In the genomic region with DNA sequence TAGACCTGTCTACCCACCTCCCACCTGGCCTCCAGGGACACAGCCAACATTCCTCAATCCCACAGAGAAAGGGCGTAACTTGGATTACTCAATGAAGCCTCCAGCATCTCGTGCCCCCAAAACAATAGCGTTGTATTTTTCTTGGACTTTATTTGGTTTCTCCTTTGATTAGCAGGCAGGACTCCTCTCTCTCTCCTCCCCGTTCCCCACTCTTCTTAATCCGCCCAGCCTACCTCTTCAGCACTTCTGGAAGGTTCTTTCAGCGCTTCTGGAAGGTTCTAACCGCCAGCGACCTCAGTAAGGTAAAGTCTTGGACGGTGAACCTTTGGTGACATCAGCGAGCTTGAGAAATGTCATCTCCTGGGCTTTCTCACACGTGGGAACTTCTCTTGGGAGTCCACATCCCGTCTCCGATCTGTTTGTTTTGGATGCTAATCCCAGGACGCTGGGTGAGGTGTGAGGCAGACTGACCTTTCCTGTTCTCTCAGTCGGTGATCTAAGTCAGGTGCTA, we compare ENCODE assay signal across 21 mouse cellular contexts. TPM values are rescaled to one million over a fixed set of nuclear protein-coding genes. Genes with fewer than 3 reads are reported as not detected.
DNase-seq lines count a peak whose midpoint lies in the region; ATAC-seq and TF ChIP-seq lines count a peak whose summit lies in the region.
"Had no signal": no experiment of that assay in that cellular context is flagged by ENCODE, and none has a peak within 500 bp of the region (broad histone marks: within the 10 kb centered on the region; RNA-seq: fewer than 3 reads in every experiment).

No protein-coding gene starts in this region.

- H3K36me3 ChIP-seq in forebrain, embryonic 10.5 days (replicated peaks), result no peaks in the 10 kb centered on the region
- H3K36me3 ChIP-seq in forebrain, postnatal 0 days (ENCODE audit: insufficient read depth), result no peaks in the 10 kb centered on the region
- H3K36me3 ChIP-seq in forebrain, embryonic 11.5 days (ENCODE audit: control insufficient read depth, insufficient read depth, low read length), result no peaks in the 10 kb centered on the region
- no peaks in the 10 kb centered on the region for H3K36me3 ChIP-seq in forebrain, embryonic 15.5 days
- H3K36me3 ChIP-seq: G1E had no signal

- H3K9me3 ChIP-seq in forebrain, embryonic 10.5 days, result no peaks in the 10 kb centered on the region
- no peaks in the 10 kb centered on the region for H3K9me3 ChIP-seq in forebrain, postnatal 0 days (ENCODE audit: low read length)
- no peaks in the 10 kb centered on the region for H3K9me3 ChIP-seq in forebrain, embryonic 11.5 days (ENCODE audit: control insufficient read depth, low read length)
- no peaks in the 10 kb centered on the region for H3K9me3 ChIP-seq in forebrain, embryonic 15.5 days

- peaks cover 5% of the 10 kb centered on the region; the same call in 1 of the 2 replicates for H3K27me3 ChIP-seq in forebrain, embryonic 10.5 days (ENCODE audit: poor library complexity, severe bottlenecking)
- H3K27me3 ChIP-seq in forebrain, postnatal 0 days (ENCODE audit: insufficient read depth, low read length), result no peaks in the 10 kb centered on the region
- H3K27me3 ChIP-seq in forebrain, embryonic 11.5 days (ENCODE audit: control insufficient read depth, insufficient read depth, low read length), result no peaks in the 10 kb centered on the region
- H3K27me3 ChIP-seq in forebrain, embryonic 15.5 days, result no peaks in the 10 kb centered on the region
- H3K27me3 ChIP-seq: CH12.LX, Patski had no signal

- no peak overlapping the region for H3K4me2 ChIP-seq in forebrain, postnatal 0 days (ENCODE audit: low read depth)
- no peak overlapping the region for H3K4me2 ChIP-seq in forebrain, embryonic 11.5 days (ENCODE audit: low read depth, low read length, severe bottlenecking)
- H3K4me2 ChIP-seq in forebrain, embryonic 15.5 days (replicated peaks), result no peak overlapping the region

- WGBS in forebrain, embryonic 10.5 days, result 85% methylated on average over 15 of the region's 15 CpGs
- WGBS in forebrain, postnatal 0 days, result 90% methylated on average over 15 of the region's 15 CpGs
- WGBS in forebrain, embryonic 11.5 days, result 85% methylated on average over 15 of the region's 15 CpGs
- WGBS in forebrain, embryonic 15.5 days, result 86% methylated on average over 15 of the region's 15 CpGs

- DNase-seq in forebrain, embryonic 10.5 days (ENCODE audit: extremely low spot score, low spot score), result no peak
- no peak for DNase-seq in forebrain, postnatal 0 days
- peak; percentile 15 for DNase-seq in forebrain, embryonic 11.5 days (ENCODE audit: low spot score)
- DNase-seq in fat pad, adult 2 months (ENCODE audit: extremely low read depth, low read depth, low spot score), result peak; percentile 95
- DNase-seq in gonadal fat pad, adult 2 months (ENCODE audit: low read depth), result peak; percentile 99
- no peak for DNase-seq in left cerebral cortex, adult 8-10 months (ENCODE audit: low spot score in 2 of 2)
- no peak for DNase-seq in spleen, postnatal 14 days (ENCODE audit: low spot score in 2 of 2)
- DNase-seq: adrenal gland, adult 2 months; adrenal gland, adult 8-10 months; adrenal gland, postnatal 25 days; adrenal gland, postnatal 36 days; B cell, adult 2 months; cerebellum, adult 11 months; cerebellum, adult 11-12 months had no signal

- peak overlapping the region; percentile 30; the same call in 1 of the 2 replicates for H3K27ac ChIP-seq in forebrain, embryonic 10.5 days
- H3K27ac ChIP-seq in forebrain, postnatal 0 days (ENCODE audit: low read depth, low read length), result no peak overlapping the region
- no peak overlapping the region for H3K27ac ChIP-seq in forebrain, embryonic 11.5 days (ENCODE audit: low read depth, low read length)
- no peak overlapping the region for H3K27ac ChIP-seq in forebrain, embryonic 15.5 days (replicated peaks)

- no peak overlapping the region for H3K4me3 ChIP-seq in forebrain, embryonic 10.5 days
- no peak overlapping the region for H3K4me3 ChIP-seq in forebrain, postnatal 0 days (ENCODE audit: low read depth, low read length)
- H3K4me3 ChIP-seq in forebrain, embryonic 11.5 days (ENCODE audit: low read depth, low read length), result no peak overlapping the region
- H3K4me3 ChIP-seq in forebrain, embryonic 15.5 days, result no peak overlapping the region

- peaks cover 11% of the 10 kb centered on the region for H3K4me1 ChIP-seq in forebrain, embryonic 10.5 days
- H3K4me1 ChIP-seq in forebrain, postnatal 0 days (ENCODE audit: insufficient read depth), result no peaks in the 10 kb centered on the region
- 0 out of 2 replicates have a peak, but pooled peaks cover 2% of the 10 kb centered on the region for H3K4me1 ChIP-seq in forebrain, embryonic 11.5 days (replicated peaks; ENCODE audit: control insufficient read depth, insufficient read depth, low read length)
- H3K4me1 ChIP-seq in forebrain, embryonic 15.5 days, result no peaks in the 10 kb centered on the region

- no peak overlapping the region for H3K9ac ChIP-seq in forebrain, postnatal 0 days
- no peak overlapping the region for H3K9ac ChIP-seq in forebrain, embryonic 11.5 days (ENCODE audit: low read length)
- no peak overlapping the region for H3K9ac ChIP-seq in forebrain, embryonic 15.5 days (replicated peaks)

- TF ChIP-seq CTCF in forebrain, postnatal 0 days (IDR thresholded peaks at IDR 0.05; ENCODE audit: low read depth), result no peak

- no peak for ATAC-seq in forebrain, postnatal 0 days
- ATAC-seq in forebrain, embryonic 11.5 days (replicated peaks; ENCODE audit: low FRiP score), result no peak
- ATAC-seq in forebrain, embryonic 15.5 days (replicated peaks), result no peak
- ATAC-seq: activated CD4-positive, CD25-positive, alpha-beta regulatory T cell, adult 4 months; CD4-positive, CD25-positive, alpha-beta regulatory T cell, adult 4 months; Patski had no signal

RNA-seq across cellular contexts. Expression of a gene that starts 14.4 kb away (rescaled TPM):
- 98.1 and 108 TPM in 2 replicates for polyA plus RNA-seq in forebrain, embryonic 10.5 days (2016; fragmentation: Nextera tagmentation; extraction: Ambion mirVana)
- 5.8 and 6.1 TPM in 2 replicates for total RNA-seq in forebrain, postnatal 0 days (2014; rRNA removed)
- polyA plus RNA-seq in forebrain, postnatal 0 days (2015; fragmentation: Nextera tagmentation; extraction: Ambion mirVana), result 29.8 and 46.6 TPM in 2 replicates
- polyA plus RNA-seq in forebrain, embryonic 11.5 days (2014; fragmentation: Nextera tagmentation; extraction: Ambion mirVana), result 165 and 180 TPM in 2 replicates
- polyA plus RNA-seq in forebrain, embryonic 15.5 days (2015; fragmentation: Nextera tagmentation; extraction: Ambion mirVana), result 66.6 and 70.4 TPM in 2 replicates
- polyA plus RNA-seq in gonadal fat pad, adult 2 months (2012; rRNA removed), result 13.5 and 30.8 TPM in 2 replicates
- total RNA-seq in left cerebral cortex, adult 8-10 months (2022), result 10 to 100 TPM; 21.5 to 32.6 (median 26.0) TPM
- total RNA-seq: CH12.LX, MEL had no signal
- polyA plus RNA-seq: activated CD4-positive, CD25-positive, alpha-beta regulatory T cell, adult 4 months; CD4-positive, CD25-positive, alpha-beta regulatory T cell, adult 4 months; G1E had no signal

Comparison
In these comparisons a context has a peak if more than half of its experiments do, and no peak if none do; other contexts are left out.
1. DNase-seq: peak in forebrain, embryonic 11.5 days (single experiment), fat pad, adult 2 months (single experiment) and gonadal fat pad, adult 2 months (single experiment); none in forebrain, embryonic 10.5 days (single experiment), forebrain, postnatal 0 days (single experiment), left cerebral cortex, adult 8-10 months (0 of 2) and spleen, postnatal 14 days (0 of 2).